ENCODE assay signal across 9 mouse cellular contexts in the genomic region with DNA sequence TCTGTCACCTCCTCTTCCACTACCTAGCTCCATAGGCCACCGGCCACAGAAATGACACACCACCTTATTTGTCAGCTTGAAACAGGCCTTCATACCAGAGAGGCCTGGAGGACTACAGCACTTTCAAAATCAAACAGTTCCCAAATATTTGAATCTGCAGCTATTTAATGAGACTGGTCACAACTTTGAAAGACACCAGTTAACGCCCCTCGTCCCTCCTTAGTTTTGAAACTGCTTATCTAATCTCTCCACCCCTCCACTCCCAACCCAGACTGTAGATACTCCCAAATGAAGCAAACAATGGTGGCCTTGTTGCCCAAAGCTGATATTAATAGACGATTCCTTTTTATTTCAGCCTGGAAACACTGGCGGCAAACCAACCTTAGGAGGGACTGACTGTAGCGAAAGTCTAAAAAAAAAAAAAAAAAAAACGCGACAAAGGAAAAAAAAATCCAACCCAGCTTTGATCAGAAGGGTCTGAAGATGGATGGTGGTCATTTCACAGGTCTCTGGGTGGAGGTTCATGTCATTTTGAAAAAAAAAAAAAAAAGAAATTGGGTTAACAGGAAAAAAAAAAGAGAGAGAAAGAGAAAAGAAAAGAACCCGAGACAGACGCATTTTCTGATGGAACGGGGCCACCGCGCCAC.
DNase-seq lines count a peak whose midpoint lies in the region; ATAC-seq lines count a peak whose summit lies in the region.
"Had no signal": no experiment of that assay in that cellular context is flagged by ENCODE, and none has a peak within 500 bp of the region (broad histone marks: within the 10 kb centered on the region; RNA-seq: fewer than 3 reads in every experiment).

No protein-coding gene starts in this region.

- DNase-seq in heart, adult 9 months (ENCODE audit: low spot score in 2 of 2) = no peak
- DNase-seq in Muller cell, postnatal 12 days (ENCODE audit: inconsistent ontology term) = peak; percentile 63
- DNase-seq in midbrain, embryonic 11.5 days (ENCODE audit: low spot score, missing footprints) = no peak
- no peak for DNase-seq in gastrocnemius, adult 18-20 months (ENCODE audit: low spot score)
- DNase-seq in thymus, postnatal 4 days = no peak
- DNase-seq in gastrocnemius, postnatal 36 days = no peak
- DNase-seq: cerebellum, adult 9-11 months had no signal

- H3K27ac ChIP-seq in heart, embryonic 16.5 days (ENCODE audit: low read length) = no peak overlapping the region
- no peak overlapping the region for H3K27ac ChIP-seq in hindbrain, embryonic 13.5 days
- H3K27ac ChIP-seq in midbrain, embryonic 11.5 days (ENCODE audit: low read depth, low read length) = no peak overlapping the region

- H3K4me3 ChIP-seq in heart, embryonic 16.5 days (ENCODE audit: low read length) = peak overlapping the region; percentile 11
- peak overlapping the region; percentile 4; the same call in 1 of the 2 replicates for H3K4me3 ChIP-seq in hindbrain, embryonic 13.5 days
- H3K4me3 ChIP-seq in midbrain, embryonic 11.5 days (ENCODE audit: low read depth, low read length) = no peak overlapping the region

- ATAC-seq in heart, embryonic 16.5 days (replicated peaks; ENCODE audit: extremely low read depth, insufficient read depth, low FRiP score) = no peak
- ATAC-seq in hindbrain, embryonic 13.5 days (ENCODE audit: low FRiP score) = no peak
- ATAC-seq in midbrain, embryonic 11.5 days (ENCODE audit: low FRiP score) = no peak

- H3K27me3 ChIP-seq in heart, embryonic 16.5 days (ENCODE audit: control insufficient read depth, insufficient read depth, low read length) = peaks cover 8% of the 10 kb centered on the region
- H3K27me3 ChIP-seq in hindbrain, embryonic 13.5 days = peaks cover 83% of the 10 kb centered on the region
- peaks cover 25% of the 10 kb centered on the region for H3K27me3 ChIP-seq in midbrain, embryonic 11.5 days (ENCODE audit: control insufficient read depth, insufficient read depth, low read length)

- H3K36me3 ChIP-seq in heart, embryonic 16.5 days (ENCODE audit: control insufficient read depth, insufficient read depth) = no peaks in the 10 kb centered on the region
- no peaks in the 10 kb centered on the region for H3K36me3 ChIP-seq in hindbrain, embryonic 13.5 days
- no peaks in the 10 kb centered on the region for H3K36me3 ChIP-seq in midbrain, embryonic 11.5 days (ENCODE audit: control insufficient read depth, insufficient read depth, low read length)

- peaks cover 5% of the 10 kb centered on the region; the same call in 1 of the 2 replicates for H3K9me3 ChIP-seq in heart, embryonic 16.5 days (replicated peaks; ENCODE audit: control insufficient read depth, low read length)
- no peaks in the 10 kb centered on the region; the same call in 1 of the 2 replicates for H3K9me3 ChIP-seq in hindbrain, embryonic 13.5 days
- H3K9me3 ChIP-seq in midbrain, embryonic 11.5 days (ENCODE audit: control insufficient read depth, low read length) = no peaks in the 10 kb centered on the region

- intact Hi-C loops in gastrocnemius, postnatal 36 days (cut with DNase I) = no loop called here

- no peak overlapping the region for H3K9ac ChIP-seq in heart, embryonic 16.5 days (ENCODE audit: low read length)
- H3K9ac ChIP-seq in hindbrain, embryonic 13.5 days = no peak overlapping the region
- H3K9ac ChIP-seq in midbrain, embryonic 11.5 days (ENCODE audit: low read length) = no peak overlapping the region

- H3K4me1 ChIP-seq in heart, embryonic 16.5 days (ENCODE audit: control insufficient read depth, insufficient read depth, low read length) = peaks cover 10% of the 10 kb centered on the region
- peaks cover 12% of the 10 kb centered on the region for H3K4me1 ChIP-seq in hindbrain, embryonic 13.5 days (replicated peaks)
- peaks cover 7% of the 10 kb centered on the region for H3K4me1 ChIP-seq in midbrain, embryonic 11.5 days (ENCODE audit: control insufficient read depth, insufficient read depth, low read length)

- peak overlapping the region; percentile 54 for H3K4me2 ChIP-seq in heart, embryonic 16.5 days (ENCODE audit: low read depth, low read length)
- H3K4me2 ChIP-seq in hindbrain, embryonic 13.5 days = peak overlapping the region; percentile 46
- peak overlapping the region; percentile 28; the same call in 1 of the 2 replicates for H3K4me2 ChIP-seq in midbrain, embryonic 11.5 days

- WGBS in heart, embryonic 16.5 days = 17% methylated on average over 13 of the region's 13 CpGs
- 21% methylated on average over 13 of the region's 13 CpGs for WGBS in hindbrain, embryonic 13.5 days
- 24% methylated on average over 13 of the region's 13 CpGs for WGBS in midbrain, embryonic 11.5 days
